Mouse (Mus musculus) MEL-GATA-1-ER (cell line): ENCODE results near the gene Slc4a3.

Source experiments
- DNase-seq: peaks from one replicate; pipeline ENCODE4 v3.0.0-alpha.2; 2012; ENCODE audit warnings: low read depth; ENCODE audit errors: extremely low read depth

Gene Slc4a3

GRCm38 (mm10) chr1:75595930-75596329 is 49.9 kb downstream of the Slc4a3 start:
- DNase-seq = no peak

GRCm38 (mm10) chr1:75596906-75597305 is 50.8 kb downstream of the Slc4a3 start:
- no peak for DNase-seq

GRCm38 (mm10) chr1:75597622-75598021 is 51.6 kb downstream of the Slc4a3 start:
- DNase-seq = peak; percentile 20

- no peak for DNase-seq
Measured at GRCm38 (mm10) chr1:75601738-75602137, 55.7 kb downstream of the Slc4a3 start.

- DNase-seq = no peak
Measured at GRCm38 (mm10) chr1:75603584-75603983, 57.5 kb downstream of the Slc4a3 start.

- no peak for DNase-seq
Measured at GRCm38 (mm10) chr1:75608225-75608624, 62.2 kb downstream of the Slc4a3 start.

GRCm38 (mm10) chr1:75608625-75609263 is 62.7 kb downstream of the Slc4a3 start:
- no peak for DNase-seq

GRCm38 (mm10) chr1:75609264-75609662 is 63.2 kb downstream of the Slc4a3 start:
- DNase-seq = no peak

GRCm38 (mm10) chr1:75610553-75610952 is 64.5 kb downstream of the Slc4a3 start:
- no peak for DNase-seq
